Mouse (Mus musculus) gastrocnemius, postnatal 10 days (tissue): Measurements from ENCODE around the gene Cracr2a. TPM values are rescaled to one million over a fixed set of nuclear protein-coding genes. Genes with fewer than 3 reads are reported as not detected.

Experiments used
- DNase-seq: peaks from one replicate; pipeline ENCODE4 v3.0.0; 2021; ENCODE audit warnings: mixed read lengths
- total RNA-seq, 2 experiments: library from RNA; stranded (reverse); gene quantifications; 2 replicates each; pipeline ENCODE4 v1.2.3; 2021

Gene Cracr2a
- total RNA-seq, 2 experiments from 2014 or later: 1.5 to 1.7 TPM

GRCm38 (mm10) chr6:127693681-127694080, 132.5 kb downstream of the Cracr2a start:
- DNase-seq: no peak

- no peak for DNase-seq
These were observed 140.1 kb downstream of the Cracr2a start for GRCm38 (mm10) chr6:127701036-127701783.

GRCm38 (mm10) chr6:127708218-127708628, 147.1 kb downstream of the Cracr2a start:
- no peak for DNase-seq

- DNase-seq: no peak
These were observed 153.8 kb downstream of the Cracr2a start for GRCm38 (mm10) chr6:127714906-127715305.

GRCm38 (mm10) chr6:127715428-127715827, 154.3 kb downstream of the Cracr2a start:
- no peak for DNase-seq

- DNase-seq: no peak
These were observed 156.3 kb downstream of the Cracr2a start for GRCm38 (mm10) chr6:127717239-127718137.

- DNase-seq: no peak
These were observed 158.7 kb downstream of the Cracr2a start for GRCm38 (mm10) chr6:127719875-127720274.

GRCm38 (mm10) chr6:127723126-127723525, 162.0 kb downstream of the Cracr2a start:
- no peak for DNase-seq

Other genes with a start within 250 kb of the Cracr2a start
- gene Parp11, start 114.5 kb upstream of the Cracr2a start, total RNA-seq: 1 to 10 TPM; 7.6 to 9.2 TPM
- under 1 TPM; 0.16 to 0.21 TPM for gene Prmt8, start 208.1 kb downstream of the Cracr2a start, total RNA-seq